Mouse (Mus musculus) kidney, postnatal 36 days (tissue): ENCODE results near the gene Zmynd11.

ENCODE experiments used
- DNase-seq, 2 experiments: peaks; one replicate each; pipeline ENCODE4 v3.0.0; 2021 to 2022; ENCODE audit warnings: mixed read lengths in 2 of 2

The Zmynd11 gene

DNA sequence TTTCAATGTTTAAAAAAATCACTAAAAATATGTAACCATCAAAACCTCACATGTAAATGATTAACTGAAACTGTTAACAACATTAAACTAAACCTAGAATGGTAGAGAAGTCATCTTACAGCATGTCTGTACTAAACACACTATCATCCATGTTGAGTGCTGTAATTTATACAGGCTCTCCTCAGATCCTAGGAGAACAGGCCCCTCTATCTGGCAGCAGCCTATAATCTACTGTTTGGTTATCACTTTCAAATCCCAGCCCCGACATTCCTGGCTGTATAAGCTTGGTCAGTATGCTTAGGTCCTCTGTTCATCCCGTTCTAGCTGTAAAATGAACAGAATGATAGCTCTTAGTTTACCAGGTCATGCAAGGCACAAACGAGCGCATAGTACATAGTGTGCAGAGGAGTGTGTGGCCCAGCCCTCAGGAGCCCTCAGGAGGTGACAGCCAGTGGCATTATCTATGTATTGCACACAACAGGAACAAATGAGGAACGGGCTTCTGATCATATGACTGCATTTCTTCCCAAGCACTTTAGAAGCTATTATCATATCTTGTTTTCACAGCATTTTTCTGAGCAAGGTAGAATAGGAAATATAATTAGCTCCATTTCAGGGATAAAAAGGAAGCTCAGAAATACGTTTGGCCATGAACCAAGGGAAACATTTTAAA is 51.5 kb downstream of the Zmynd11 start:
- DNase-seq, result no peak

- DNase-seq, result no peak
Observed at GRCm38 (mm10) chr13:9712971-9713370, 52.2 kb downstream of the Zmynd11 start.

GRCm38 (mm10) chr13:9712409-9712808 is 52.7 kb downstream of the Zmynd11 start:
- no peak for DNase-seq

GRCm38 (mm10) chr13:9708433-9709240 is 56.5 kb downstream of the Zmynd11 start:
- DNase-seq, result no peak

DNA sequence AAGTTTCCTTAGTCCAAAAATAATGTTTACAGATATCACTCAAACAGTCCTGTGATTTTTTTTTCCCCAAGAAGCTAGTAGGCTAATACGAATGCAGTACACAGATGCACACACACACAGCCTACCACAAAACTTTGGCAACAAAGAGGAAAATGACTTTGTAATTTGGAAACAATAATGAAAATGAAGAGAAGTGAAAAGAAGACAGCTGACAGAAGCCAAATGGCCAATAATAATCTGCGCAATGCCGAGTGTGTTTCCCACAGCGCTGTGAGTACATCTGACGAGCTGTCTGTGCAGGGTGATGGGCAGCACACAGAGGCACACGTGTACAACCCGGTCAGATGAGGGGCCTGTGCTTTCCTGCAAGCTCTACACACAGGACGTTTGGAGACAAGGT is 58.4 kb downstream of the Zmynd11 start:
- no peak for DNase-seq

DNA sequence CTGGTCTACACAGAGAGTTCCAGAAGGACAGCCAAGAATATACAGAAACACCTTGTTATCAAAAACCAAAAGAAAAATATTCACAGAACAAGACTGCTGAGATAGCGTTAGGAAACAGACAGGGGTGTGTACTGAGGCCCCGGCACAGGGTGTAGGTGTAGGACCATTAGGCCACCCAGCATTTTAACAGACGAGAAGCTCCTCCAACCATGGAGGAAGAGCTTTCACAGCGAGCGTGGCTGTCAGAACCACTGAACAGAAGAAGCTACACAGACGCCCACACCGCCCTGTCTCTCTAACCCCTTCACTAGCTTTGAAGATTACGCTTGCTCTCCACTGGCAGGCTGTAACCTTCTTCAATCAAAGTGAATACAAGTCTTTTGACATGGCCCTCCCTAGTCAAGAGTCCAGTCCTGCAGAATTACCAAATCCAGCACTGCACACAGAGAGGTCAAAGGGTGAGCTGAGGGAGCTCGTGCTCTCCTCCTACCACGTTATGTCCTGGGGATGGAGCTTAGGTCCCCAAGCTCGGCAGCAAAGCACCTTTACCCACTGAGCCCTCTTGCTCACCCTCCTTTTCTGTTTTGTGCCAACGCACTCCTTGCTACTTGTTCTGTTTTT is 62.4 kb downstream of the Zmynd11 start:
- no peak for DNase-seq

DNA sequence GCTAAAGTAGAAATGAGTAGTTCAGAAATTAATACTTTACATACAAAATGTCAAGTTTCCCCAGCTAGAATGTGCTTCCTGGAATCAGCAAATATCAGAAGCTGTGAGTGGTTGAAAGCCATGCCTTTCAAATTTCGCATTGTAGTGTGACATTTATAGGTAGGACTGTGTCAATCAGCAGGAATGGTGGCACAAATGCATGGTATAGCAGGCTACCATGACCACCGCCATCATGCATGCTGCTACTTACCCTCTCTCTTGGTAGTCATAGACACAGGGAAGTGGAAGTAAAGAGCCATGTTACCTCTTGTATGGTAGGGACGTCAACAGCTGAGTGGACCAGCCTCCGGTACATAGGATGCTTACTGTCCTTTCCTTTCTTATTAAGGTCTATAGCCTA is 67.8 kb downstream of the Zmynd11 start:
- DNase-seq, result no peak

GRCm38 (mm10) chr13:9695809-9696208 is 69.3 kb downstream of the Zmynd11 start:
- no peak for DNase-seq

DNA sequence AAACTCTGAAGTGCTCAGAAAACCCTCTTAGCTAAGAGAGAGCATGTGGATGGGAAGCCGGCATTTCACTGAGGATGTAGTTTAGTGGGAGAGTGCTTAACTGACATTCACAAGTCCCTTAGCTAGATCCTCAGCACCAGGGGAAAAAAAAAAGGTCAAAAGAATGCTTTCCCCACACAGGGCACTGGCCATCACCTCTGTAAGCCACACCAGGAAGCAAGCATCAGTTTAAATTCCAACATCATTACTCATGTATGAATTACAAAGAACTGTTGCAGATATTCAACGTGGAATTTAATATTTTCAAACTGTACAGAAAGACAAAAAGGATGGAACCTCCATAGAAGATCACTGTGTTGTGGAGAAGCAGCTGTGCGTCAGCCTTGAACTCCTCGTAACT is 69.7 kb downstream of the Zmynd11 start:
- DNase-seq, result no peak

DNA sequence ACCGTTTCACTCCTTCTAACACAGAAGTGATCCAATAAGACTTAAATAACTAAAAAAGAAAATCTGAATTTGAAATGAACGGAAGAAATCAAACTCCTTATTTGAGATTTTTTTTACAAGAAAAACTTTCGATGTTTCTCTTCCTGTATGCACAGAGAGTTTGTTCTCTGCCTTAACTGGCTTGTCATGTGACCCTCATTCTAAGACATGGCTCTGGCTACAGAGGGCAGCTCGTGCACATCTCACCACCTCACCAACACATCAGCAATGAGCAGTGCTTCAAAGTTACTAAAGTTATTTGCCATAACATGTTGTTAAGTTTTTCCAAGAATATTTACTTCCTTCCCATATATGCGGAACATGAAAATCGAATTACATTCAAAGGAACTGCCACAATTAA is 70.5 kb downstream of the Zmynd11 start:
- no peak for DNase-seq

GRCm38 (mm10) chr13:9692876-9693275 is 72.3 kb downstream of the Zmynd11 start:
- no peak for DNase-seq

- DNase-seq, result no peak
Observed at GRCm38 (mm10) chr13:9689366-9689765, 75.8 kb downstream of the Zmynd11 start.

- no peak for DNase-seq
Observed at GRCm38 (mm10) chr13:9686765-9687164, 78.4 kb downstream of the Zmynd11 start.

DNA sequence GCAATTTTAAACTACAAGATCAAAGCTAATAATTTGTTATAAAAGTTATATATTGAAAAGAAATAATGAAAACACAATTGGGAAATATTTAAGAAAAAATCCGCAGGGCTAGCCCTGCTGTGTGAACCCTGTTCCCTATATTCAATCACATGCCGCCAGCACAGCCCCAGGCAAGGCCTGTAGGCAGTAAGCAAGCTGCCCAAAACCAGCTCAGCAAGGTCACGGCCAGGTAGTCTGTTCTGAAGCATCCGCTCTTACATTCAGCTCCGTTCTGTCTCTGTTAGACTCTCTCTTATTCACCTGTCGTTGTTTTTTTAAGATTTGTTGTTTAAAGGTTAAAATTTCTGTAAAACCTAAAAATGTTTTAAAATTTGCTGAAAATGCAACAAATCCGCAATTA is 78.9 kb downstream of the Zmynd11 start:
- no peak for DNase-seq

DNA sequence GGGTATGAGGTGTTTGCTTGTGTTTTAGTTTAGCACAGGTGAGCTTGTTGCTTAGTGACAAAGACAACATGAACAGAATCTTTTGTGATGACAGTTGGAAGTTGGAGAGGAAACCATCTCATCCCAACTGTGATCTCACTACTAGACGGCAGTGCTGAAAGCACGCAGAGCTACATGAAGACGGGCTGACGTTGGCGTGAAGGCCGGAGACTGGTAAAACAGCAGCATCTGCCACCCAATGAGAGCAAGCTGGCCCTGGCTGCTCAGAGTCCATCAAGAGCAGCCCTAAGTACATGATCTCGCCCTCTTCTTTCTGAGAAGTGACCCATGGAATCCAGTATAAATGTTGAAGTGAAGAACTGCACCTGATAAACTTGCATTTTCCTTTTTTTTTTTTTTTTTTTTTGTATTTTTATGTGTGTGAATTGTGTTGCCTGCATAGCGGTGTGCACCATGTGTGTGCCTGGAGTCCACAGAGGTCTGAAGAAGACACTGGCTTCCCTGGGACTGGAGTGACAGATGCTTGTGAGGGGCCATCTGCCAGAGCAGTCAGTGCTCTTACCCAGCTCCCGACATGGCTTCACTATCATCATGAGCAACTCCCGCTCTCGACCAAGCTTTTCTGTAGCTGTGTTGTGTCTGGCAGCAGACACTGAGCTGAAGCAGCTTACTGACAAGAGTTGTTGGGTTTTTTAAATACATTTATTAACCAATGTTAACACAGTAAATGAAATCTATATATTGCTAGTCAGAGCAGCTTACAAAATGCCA is 80.8 kb downstream of the Zmynd11 start:
- DNase-seq, result no peak

DNA sequence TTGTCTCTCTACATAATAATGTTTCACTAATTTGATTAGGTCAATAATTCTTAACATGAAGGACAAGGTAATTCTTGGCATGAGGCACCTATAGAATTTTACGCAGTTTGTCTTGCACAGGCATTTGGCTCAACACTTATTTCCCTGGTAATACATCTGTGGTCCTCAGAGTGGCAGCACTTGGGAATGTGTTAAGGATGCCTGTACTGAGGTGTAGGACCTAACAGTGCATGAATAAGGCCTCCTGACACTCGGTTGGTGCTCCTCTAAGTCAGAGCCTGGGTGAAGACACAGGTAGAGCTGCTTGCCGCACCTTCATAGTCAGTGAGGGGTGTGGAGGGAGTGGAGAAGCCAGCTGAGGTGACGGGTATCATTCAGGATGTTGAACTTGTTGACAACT is 81.8 kb downstream of the Zmynd11 start:
- no peak for DNase-seq

GRCm38 (mm10) chr13:9681492-9681891 is 83.6 kb downstream of the Zmynd11 start:
- no peak for DNase-seq

- DNase-seq, result no peak
Observed at GRCm38 (mm10) chr13:9674126-9674525, 91.0 kb downstream of the Zmynd11 start.

DNA sequence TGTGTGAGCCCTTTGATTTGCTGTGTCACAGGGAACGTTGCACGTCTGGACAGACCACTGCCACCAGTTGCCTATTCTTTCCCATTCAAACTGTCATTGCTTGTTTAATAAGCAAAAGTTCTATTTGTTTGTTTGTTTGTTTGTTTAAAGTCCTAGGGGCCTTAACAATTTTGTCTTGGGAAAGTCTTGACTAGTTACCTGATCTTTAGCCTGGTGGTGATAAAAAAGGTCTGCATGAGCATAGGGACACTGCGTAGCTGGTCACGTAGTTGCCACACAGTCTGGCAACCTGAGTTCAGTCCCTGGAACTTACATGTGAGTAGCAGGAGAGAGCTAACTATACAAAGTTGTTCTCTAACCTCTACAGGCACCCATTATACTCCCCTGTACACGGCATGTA is 95.9 kb downstream of the Zmynd11 start:
- DNase-seq, result no peak

DNA sequence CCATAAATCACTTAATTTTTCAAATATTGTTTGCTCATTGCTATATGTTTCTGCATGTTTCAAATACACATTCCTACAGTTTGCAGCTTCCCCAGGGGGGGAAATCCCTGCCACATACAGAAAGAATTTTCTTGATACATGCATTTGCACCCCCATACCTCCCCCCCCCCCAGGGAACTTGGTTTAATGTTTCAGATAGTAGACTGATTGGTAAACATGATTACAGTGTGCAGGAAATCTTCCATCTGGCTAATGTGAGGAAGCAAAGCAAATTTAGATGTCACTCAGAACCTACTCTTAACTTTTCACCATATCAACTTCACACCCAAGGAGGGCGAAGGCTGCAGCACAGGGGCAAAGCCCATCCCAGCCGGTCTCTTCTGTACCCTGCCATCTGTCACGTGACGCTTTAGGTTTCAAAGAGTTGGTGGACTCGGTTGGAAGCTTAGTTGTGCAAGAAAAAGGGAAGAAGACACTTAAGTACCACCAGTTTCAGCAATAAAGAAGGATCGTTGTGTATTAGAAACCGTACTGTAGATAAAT is 97.1 kb downstream of the Zmynd11 start:
- DNase-seq, result no peak

DNA sequence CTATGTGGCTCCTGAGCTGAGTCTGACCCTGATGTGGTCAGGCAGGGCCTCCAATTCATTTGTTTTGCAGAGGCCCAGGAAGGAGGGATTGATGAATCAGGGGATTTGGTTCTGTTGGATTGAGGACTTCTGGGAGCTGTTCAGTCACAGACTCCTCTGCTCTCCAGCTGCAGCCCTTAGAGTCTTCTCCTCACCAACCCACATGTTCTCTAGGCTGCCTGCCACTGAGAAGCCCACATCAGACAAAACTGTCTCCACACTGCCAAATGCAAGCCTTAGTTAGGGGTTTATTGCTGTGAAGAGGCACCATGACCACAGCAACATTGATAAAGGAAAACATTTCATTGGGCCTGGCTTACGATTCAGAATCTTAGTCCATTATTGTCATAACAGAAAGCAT is 101.5 kb downstream of the Zmynd11 start:
- DNase-seq, result no peak

DNA sequence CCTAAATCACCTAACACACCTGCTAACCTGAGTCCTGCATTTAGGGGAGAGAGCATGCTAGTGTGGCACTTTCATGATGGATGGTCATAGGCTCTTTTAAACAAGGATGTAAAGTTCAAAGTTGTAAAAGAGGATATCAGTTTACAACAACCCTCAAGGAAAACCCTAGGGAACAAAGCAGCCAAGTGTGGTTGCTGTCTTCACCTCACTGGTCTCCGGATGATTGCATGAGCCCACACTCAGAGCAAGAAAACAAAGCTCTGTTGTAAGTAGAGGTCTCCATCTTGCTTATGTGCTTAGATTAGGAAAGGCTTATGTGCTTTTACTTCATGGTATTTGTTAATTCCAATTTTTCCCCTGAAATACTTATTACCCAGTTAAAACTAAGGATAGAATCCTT is 104.4 kb downstream of the Zmynd11 start:
- DNase-seq, result no peak

DNA sequence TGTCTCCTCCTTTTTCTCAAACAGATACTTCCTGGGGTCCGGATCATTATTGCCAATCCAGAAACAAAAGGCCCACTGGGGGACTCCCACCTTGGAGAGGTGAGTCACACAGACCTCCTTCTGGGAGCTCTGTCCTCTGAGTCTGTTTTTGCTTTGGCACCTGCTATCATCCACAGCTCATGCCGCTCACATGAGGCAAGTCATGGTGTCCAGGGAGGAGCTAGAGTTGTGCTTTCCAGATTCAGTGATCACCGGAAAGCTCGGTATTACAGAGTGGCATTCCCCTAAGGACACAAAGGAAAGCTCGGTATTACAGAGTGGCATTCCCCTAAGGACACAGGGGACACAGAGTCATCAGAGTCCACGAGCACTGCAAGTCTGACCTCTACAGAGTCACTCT is 108.5 kb downstream of the Zmynd11 start:
- no peak for DNase-seq
